Mouse (Mus musculus): Measurements from ENCODE around the gene Fosl2. TPM values are rescaled to one million over a fixed set of nuclear protein-coding genes. Genes with fewer than 3 reads are reported as not detected.

The Fosl2 gene
- 0.26 and 0.35 TPM in 2 replicates for polyA plus RNA-seq (2015; fragmentation: Nextera tagmentation; extraction: Ambion mirVana)

GRCm38 (mm10) chr5:32135336-32136206 lies at the start of gene Fosl2:
Gene Fosl2 (plus strand): TSS chr5:32135801.
- H3K9ac ChIP-seq (replicated peaks) = peak within 1 kb of the TSS; percentile 66
- H3K9me3 ChIP-seq = no peaks in the 10 kb centered on the region
- peaks cover 30% of the 10 kb centered on the region for H3K4me1 ChIP-seq (replicated peaks)
- H3K36me3 ChIP-seq = no peaks in the 10 kb centered on the region
- H3K4me2 ChIP-seq (replicated peaks) = peak within 1 kb of the TSS; percentile 88
- under 1% methylated on average over 83 of the region's 85 CpGs for WGBS
- peak within 1 kb of the TSS; percentile 47 for H3K27ac ChIP-seq
- ATAC-seq = peak; percentile 86
- H3K4me3 ChIP-seq (replicated peaks) = peak within 1 kb of the TSS; percentile 60
- peaks cover 86% of the 10 kb centered on the region for H3K27me3 ChIP-seq

DNA sequence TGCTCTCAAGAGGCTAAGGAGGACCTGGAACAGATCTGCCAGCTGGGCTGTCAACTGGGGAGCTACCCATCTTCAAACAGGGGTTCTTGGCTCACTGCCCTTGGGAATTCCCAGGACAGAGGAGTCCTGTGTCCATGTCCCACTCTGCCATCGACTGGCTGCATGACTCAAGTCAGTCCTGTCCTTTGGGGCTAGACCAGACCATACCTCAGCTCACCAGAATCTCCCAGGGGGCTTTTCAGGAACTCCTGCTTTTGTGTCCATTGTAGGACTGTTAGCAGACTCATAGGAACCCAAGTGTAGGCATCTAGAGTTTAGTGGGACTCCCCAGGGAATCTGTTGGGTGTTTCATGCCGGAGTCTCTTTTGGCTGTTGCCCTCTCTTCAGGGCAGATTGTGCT lies 49.6 kb upstream of the Fosl2 start:
- no peaks in the 10 kb centered on the region; the same call in 1 of the 2 replicates for H3K4me1 ChIP-seq (replicated peaks)
- no peak for ATAC-seq
- H3K4me2 ChIP-seq (replicated peaks) = no peak overlapping the region
- no peaks in the 10 kb centered on the region for H3K36me3 ChIP-seq
- H3K9me3 ChIP-seq = no peaks in the 10 kb centered on the region
- WGBS = 89% methylated on average over 2 of the region's 2 CpGs
- no peak overlapping the region for H3K27ac ChIP-seq
- H3K27me3 ChIP-seq = no peaks in the 10 kb centered on the region
- no peak overlapping the region for H3K9ac ChIP-seq (replicated peaks)
- H3K4me3 ChIP-seq (replicated peaks) = no peak overlapping the region

DNA sequence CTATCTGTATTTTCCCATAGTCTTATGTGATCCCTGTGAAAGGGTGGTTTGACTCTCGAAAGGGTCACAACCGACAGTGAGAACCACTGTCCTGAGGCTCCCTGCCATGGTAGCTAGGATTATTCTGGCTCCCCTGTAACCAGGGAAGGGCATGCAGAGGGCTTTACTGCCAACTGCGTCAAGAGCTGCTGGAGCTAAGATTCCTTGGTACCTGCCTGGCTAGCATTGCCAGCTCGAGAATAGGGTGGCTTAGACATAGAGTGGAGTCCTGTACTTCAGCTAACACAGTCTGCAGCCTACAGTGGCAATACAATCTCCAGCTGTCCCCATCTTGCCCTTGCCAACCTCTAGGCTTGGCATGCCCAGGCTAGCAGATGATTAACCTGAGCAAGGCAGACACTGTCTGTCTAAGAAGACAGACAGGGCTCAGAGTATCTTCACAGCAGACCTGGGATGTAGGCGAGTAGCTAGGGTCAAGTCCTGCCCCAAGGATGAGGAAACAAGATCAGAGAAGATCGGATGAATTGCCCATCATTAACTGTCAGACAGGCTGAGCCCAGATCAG lies 49.0 kb upstream of the Fosl2 start:
- Histone ChIP-seq H3K27me3 (no peaks in the 10 kb centered on the region), H3K27ac (no peak overlapping the region), H3K9me3 (no peaks in the 10 kb centered on the region), H3K9ac (replicated peaks) (no peak overlapping the region), H3K4me1 (replicated peaks) (no peaks in the 10 kb centered on the region), H3K36me3 (no peaks in the 10 kb centered on the region), H3K4me2 (replicated peaks) (no peak overlapping the region), H3K4me3 (replicated peaks) (no peak overlapping the region)
- no peak for ATAC-seq
- 87% methylated on average over 6 of the region's 6 CpGs for WGBS

GRCm38 (mm10) chr5:32089481-32089880 lies 46.1 kb upstream of the Fosl2 start:
- Histone ChIP-seq H3K9ac (replicated peaks) (no peak overlapping the region), H3K27ac (no peak overlapping the region), H3K9me3 (no peaks in the 10 kb centered on the region), H3K4me2 (replicated peaks) (no peak overlapping the region), H3K4me3 (replicated peaks) (no peak overlapping the region), H3K4me1 (replicated peaks) (no peaks in the 10 kb centered on the region), H3K27me3 (no peaks in the 10 kb centered on the region), H3K36me3 (no peaks in the 10 kb centered on the region)
- ATAC-seq = no peak
- 67% methylated on average over 5 of the region's 5 CpGs for WGBS

GRCm38 (mm10) chr5:32092281-32092680 lies 43.3 kb upstream of the Fosl2 start:
- no peak for ATAC-seq

DNA sequence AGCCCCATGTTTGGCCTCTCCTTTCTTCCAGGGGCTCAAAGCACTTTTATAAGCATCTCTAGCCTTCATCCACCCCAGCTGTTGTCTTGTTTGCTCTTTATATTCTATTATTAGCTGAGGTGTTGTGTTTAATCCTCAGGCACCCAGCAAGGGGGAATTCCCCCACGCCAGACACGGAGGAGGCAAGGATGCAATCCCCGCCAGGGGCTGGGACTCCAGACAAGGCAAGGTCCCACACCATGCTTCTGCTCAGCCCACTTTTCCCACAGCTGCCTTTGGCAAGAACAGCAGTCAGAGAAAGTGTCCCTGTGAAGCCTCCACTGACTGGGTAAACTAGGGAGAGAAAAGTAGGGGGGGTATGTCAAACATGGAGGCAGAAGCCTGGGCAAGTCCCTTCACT lies 36.9 kb upstream of the Fosl2 start:
- 58% methylated on average over 3 of the region's 3 CpGs for WGBS

More at GRCm38 (mm10) chr5:32092281-32092680, 43.3 kb upstream of the Fosl2 start:
- H3K9ac ChIP-seq (replicated peaks) = no peak overlapping the region
- no peaks in the 10 kb centered on the region for H3K36me3 ChIP-seq
- no peak overlapping the region for H3K27ac ChIP-seq
- no peaks in the 10 kb centered on the region for H3K27me3 ChIP-seq
- H3K9me3 ChIP-seq = no peaks in the 10 kb centered on the region
- no peak overlapping the region for H3K4me2 ChIP-seq (replicated peaks)
- no peak overlapping the region for H3K4me3 ChIP-seq (replicated peaks)
- no peaks in the 10 kb centered on the region for H3K4me1 ChIP-seq (replicated peaks)

GRCm38 (mm10) chr5:32102484-32102883 lies 33.1 kb upstream of the Fosl2 start:
- H3K27ac ChIP-seq = no peak overlapping the region
- H3K36me3 ChIP-seq = no peaks in the 10 kb centered on the region
- H3K4me3 ChIP-seq (replicated peaks) = no peak overlapping the region
- no peak overlapping the region for H3K4me2 ChIP-seq (replicated peaks)
- WGBS = 30% methylated on average over 5 of the region's 5 CpGs
- peaks cover 8% of the 10 kb centered on the region; the same call in 1 of the 2 replicates for H3K4me1 ChIP-seq (replicated peaks)
- H3K9ac ChIP-seq (replicated peaks) = no peak overlapping the region
- peak; percentile 62 for ATAC-seq
- no peaks in the 10 kb centered on the region for H3K9me3 ChIP-seq
- no peaks in the 10 kb centered on the region for H3K27me3 ChIP-seq

More for the DNA sequence above, 36.9 kb upstream of the Fosl2 start:
- H3K9ac ChIP-seq (replicated peaks) = no peak overlapping the region
- no peaks in the 10 kb centered on the region for H3K27me3 ChIP-seq
- no peak overlapping the region for H3K27ac ChIP-seq
- peaks cover 8% of the 10 kb centered on the region; the same call in 1 of the 2 replicates for H3K4me1 ChIP-seq (replicated peaks)
- no peak for ATAC-seq
- H3K36me3 ChIP-seq = no peaks in the 10 kb centered on the region
- no peak overlapping the region for H3K4me2 ChIP-seq (replicated peaks)
- H3K9me3 ChIP-seq = no peaks in the 10 kb centered on the region
- H3K4me3 ChIP-seq (replicated peaks) = no peak overlapping the region

- Histone ChIP-seq H3K27me3 (no peaks in the 10 kb centered on the region), H3K36me3 (no peaks in the 10 kb centered on the region), H3K27ac (no peak overlapping the region), H3K4me3 (replicated peaks) (no peak overlapping the region), H3K9me3 (no peaks in the 10 kb centered on the region), H3K9ac (replicated peaks) (no peak overlapping the region), H3K4me1 (replicated peaks) (peaks cover 8% of the 10 kb centered on the region; the same call in 1 of the 2 replicates), H3K4me2 (replicated peaks) (no peak overlapping the region)
- no peak for ATAC-seq
- WGBS = 84% methylated on average over 6 of the region's 6 CpGs
Observed at GRCm38 (mm10) chr5:32102971-32103431, 32.6 kb upstream of the Fosl2 start.

DNA sequence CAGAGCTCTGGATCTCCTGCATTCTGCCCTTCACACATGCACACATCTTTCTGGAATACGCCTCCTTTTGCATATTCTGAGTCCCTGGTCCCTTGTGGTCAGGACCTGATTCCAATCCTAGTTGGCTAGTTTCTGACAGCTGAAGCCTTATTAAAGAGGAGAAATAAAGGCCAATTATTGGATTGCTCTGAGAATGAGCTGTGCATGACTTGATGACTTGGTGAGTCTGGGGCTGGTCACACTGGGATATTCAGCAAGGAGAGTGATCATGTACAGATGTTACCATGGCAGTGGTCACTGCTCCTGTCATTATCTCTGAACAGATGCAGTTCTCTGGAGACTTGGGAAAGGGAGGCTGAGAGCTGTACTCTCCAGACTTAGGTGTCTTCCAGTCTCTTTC lies 32.1 kb upstream of the Fosl2 start:
- peaks cover 8% of the 10 kb centered on the region; the same call in 1 of the 2 replicates for H3K4me1 ChIP-seq (replicated peaks)
- no peaks in the 10 kb centered on the region for H3K9me3 ChIP-seq
- no peak overlapping the region for H3K4me2 ChIP-seq (replicated peaks)
- ATAC-seq = no peak
- no peaks in the 10 kb centered on the region for H3K27me3 ChIP-seq
- WGBS = 91% methylated on average over 1 of the region's 1 CpGs
- no peaks in the 10 kb centered on the region for H3K36me3 ChIP-seq
- H3K4me3 ChIP-seq (replicated peaks) = no peak overlapping the region
- no peak overlapping the region for H3K9ac ChIP-seq (replicated peaks)
- H3K27ac ChIP-seq = no peak overlapping the region

- WGBS = 86% methylated on average over 12 of the region's 12 CpGs
- H3K4me3 ChIP-seq (replicated peaks) = no peak overlapping the region
- ATAC-seq = no peak
- no peak overlapping the region for H3K27ac ChIP-seq
- no peak overlapping the region for H3K4me2 ChIP-seq (replicated peaks)
- no peak overlapping the region for H3K9ac ChIP-seq (replicated peaks)
- H3K27me3 ChIP-seq = no peaks in the 10 kb centered on the region
- peaks cover 8% of the 10 kb centered on the region; the same call in 1 of the 2 replicates for H3K4me1 ChIP-seq (replicated peaks)
- H3K36me3 ChIP-seq = no peaks in the 10 kb centered on the region
- H3K9me3 ChIP-seq = no peaks in the 10 kb centered on the region
Observed at GRCm38 (mm10) chr5:32104119-32104990, 31.2 kb upstream of the Fosl2 start.

- no peaks in the 10 kb centered on the region for H3K27me3 ChIP-seq
- peaks cover 8% of the 10 kb centered on the region; the same call in 1 of the 2 replicates for H3K4me1 ChIP-seq (replicated peaks)
- ATAC-seq = no peak
- no peak overlapping the region for H3K27ac ChIP-seq
- no peaks in the 10 kb centered on the region for H3K9me3 ChIP-seq
- no peak overlapping the region for H3K4me2 ChIP-seq (replicated peaks)
- no peak overlapping the region for H3K4me3 ChIP-seq (replicated peaks)
- H3K36me3 ChIP-seq = no peaks in the 10 kb centered on the region
- H3K9ac ChIP-seq (replicated peaks) = no peak overlapping the region
- 86% methylated on average over 5 of the region's 5 CpGs for WGBS
Observed at GRCm38 (mm10) chr5:32106473-32107140, 29.0 kb upstream of the Fosl2 start.
